Mouse (Mus musculus): ENCODE measurements around the gene Rpl4. TPM values are rescaled to one million over a fixed set of nuclear protein-coding genes. Genes with fewer than 3 reads are reported as not detected.

The Rpl4 gene
- polyA plus RNA-seq, 1 experiment from 2014 or later: 1,355 TPM

GRCm38 (mm10) chr9:64219772-64220420, 46.7 kb downstream of the Rpl4 start:
- no peak overlapping the region for H3K27ac ChIP-seq (replicated peaks; ENCODE audit: low read depth, low read length)
- no peaks in the 10 kb centered on the region for H3K9me3 ChIP-seq (ENCODE audit: control insufficient read depth, low read length)
- H3K4me1 ChIP-seq (ENCODE audit: control insufficient read depth, insufficient read depth, low read length): no peaks in the 10 kb centered on the region
- H3K27me3 ChIP-seq (ENCODE audit: control insufficient read depth, insufficient read depth, low read length): no peaks in the 10 kb centered on the region
- H3K36me3 ChIP-seq (ENCODE audit: control insufficient read depth, insufficient read depth, low read length): peaks cover 3% of the 10 kb centered on the region; the same call in 1 of the 2 replicates
- 68% methylated on average over 10 of the region's 10 CpGs for WGBS
- no peak overlapping the region for H3K4me2 ChIP-seq (ENCODE audit: low read depth, severe bottlenecking)
- no peak overlapping the region for H3K4me3 ChIP-seq (ENCODE audit: low read depth, low read length)
- ATAC-seq (ENCODE audit: insufficient number of reproducible peaks, low FRiP score, low TSS enrichment, low read depth) (no peak), DNase-seq (ENCODE audit: low spot score) (no peak)
- no peak overlapping the region for H3K9ac ChIP-seq (ENCODE audit: low read length)

GRCm38 (mm10) chr9:64220603-64221002, 47.4 kb downstream of the Rpl4 start:
- no peak overlapping the region for H3K27ac ChIP-seq (replicated peaks; ENCODE audit: low read depth, low read length)
- H3K9me3 ChIP-seq (ENCODE audit: control insufficient read depth, low read length): no peaks in the 10 kb centered on the region
- H3K36me3 ChIP-seq (ENCODE audit: control insufficient read depth, insufficient read depth, low read length): peaks cover 3% of the 10 kb centered on the region; the same call in 1 of the 2 replicates
- DNase-seq (ENCODE audit: low spot score) (no peak), ATAC-seq (ENCODE audit: insufficient number of reproducible peaks, low FRiP score, low TSS enrichment, low read depth) (no peak)
- no peak overlapping the region for H3K9ac ChIP-seq (ENCODE audit: low read length)
- H3K4me1 ChIP-seq (ENCODE audit: control insufficient read depth, insufficient read depth, low read length): no peaks in the 10 kb centered on the region
- no peak overlapping the region for H3K4me3 ChIP-seq (ENCODE audit: low read depth, low read length)
- H3K27me3 ChIP-seq (ENCODE audit: control insufficient read depth, insufficient read depth, low read length): no peaks in the 10 kb centered on the region
- 71% methylated on average over 1 of the region's 1 CpGs for WGBS
- H3K4me2 ChIP-seq (ENCODE audit: low read depth, severe bottlenecking): no peak overlapping the region

- Histone ChIP-seq H3K27ac (replicated peaks; ENCODE audit: low read depth, low read length) (no peak overlapping the region), H3K27me3 (ENCODE audit: control insufficient read depth, insufficient read depth, low read length) (no peaks in the 10 kb centered on the region), H3K4me2 (ENCODE audit: low read depth, severe bottlenecking) (no peak overlapping the region), H3K9me3 (ENCODE audit: control insufficient read depth, low read length) (no peaks in the 10 kb centered on the region), H3K4me3 (ENCODE audit: low read depth, low read length) (no peak overlapping the region), H3K36me3 (ENCODE audit: control insufficient read depth, insufficient read depth, low read length) (peaks cover 3% of the 10 kb centered on the region; the same call in 1 of the 2 replicates), H3K4me1 (ENCODE audit: control insufficient read depth, insufficient read depth, low read length) (no peaks in the 10 kb centered on the region), H3K9ac (ENCODE audit: low read length) (no peak overlapping the region)
- WGBS: 92% methylated on average over 4 of the region's 4 CpGs
- no peak for DNase-seq (ENCODE audit: low spot score)
- ATAC-seq (ENCODE audit: insufficient number of reproducible peaks, low FRiP score, low TSS enrichment, low read depth): no peak
Observed at GRCm38 (mm10) chr9:64221480-64221879, 48.3 kb downstream of the Rpl4 start.

GRCm38 (mm10) chr9:64222098-64222497, 48.9 kb downstream of the Rpl4 start:
- no peak overlapping the region for H3K9ac ChIP-seq (ENCODE audit: low read length)
- WGBS: 49% methylated on average over 2 of the region's 2 CpGs
- H3K27me3 ChIP-seq (ENCODE audit: control insufficient read depth, insufficient read depth, low read length): no peaks in the 10 kb centered on the region
- H3K9me3 ChIP-seq (ENCODE audit: control insufficient read depth, low read length): no peaks in the 10 kb centered on the region
- no peak overlapping the region for H3K4me3 ChIP-seq (ENCODE audit: low read depth, low read length)
- ATAC-seq (ENCODE audit: insufficient number of reproducible peaks, low FRiP score, low TSS enrichment, low read depth): no peak
- no peaks in the 10 kb centered on the region for H3K4me1 ChIP-seq (ENCODE audit: control insufficient read depth, insufficient read depth, low read length)
- H3K27ac ChIP-seq (replicated peaks; ENCODE audit: low read depth, low read length): no peak overlapping the region
- DNase-seq (ENCODE audit: low spot score): no peak
- H3K4me2 ChIP-seq (ENCODE audit: low read depth, severe bottlenecking): no peak overlapping the region
- H3K36me3 ChIP-seq (ENCODE audit: control insufficient read depth, insufficient read depth, low read length): peaks cover 3% of the 10 kb centered on the region; the same call in 1 of the 2 replicates

- Histone ChIP-seq H3K9me3 (ENCODE audit: control insufficient read depth, low read length) (no peaks in the 10 kb centered on the region), H3K9ac (ENCODE audit: low read length) (no peak overlapping the region), H3K36me3 (ENCODE audit: control insufficient read depth, insufficient read depth, low read length) (peaks cover 3% of the 10 kb centered on the region; the same call in 1 of the 2 replicates), H3K4me1 (ENCODE audit: control insufficient read depth, insufficient read depth, low read length) (peaks cover 7% of the 10 kb centered on the region; the same call in 1 of the 2 replicates), H3K27me3 (ENCODE audit: control insufficient read depth, insufficient read depth, low read length) (no peaks in the 10 kb centered on the region), H3K27ac (replicated peaks; ENCODE audit: low read depth, low read length) (no peak overlapping the region), H3K4me2 (ENCODE audit: low read depth, severe bottlenecking) (no peak overlapping the region), H3K4me3 (ENCODE audit: low read depth, low read length) (no peak overlapping the region)
- ATAC-seq (ENCODE audit: insufficient number of reproducible peaks, low FRiP score, low TSS enrichment, low read depth) (no peak), DNase-seq (ENCODE audit: low spot score) (no peak)
Observed at GRCm38 (mm10) chr9:64225805-64226204, 52.6 kb downstream of the Rpl4 start.

GRCm38 (mm10) chr9:64227736-64228135, 54.6 kb downstream of the Rpl4 start:
- Histone ChIP-seq H3K27ac (replicated peaks; ENCODE audit: low read depth, low read length) (no peak overlapping the region), H3K4me2 (ENCODE audit: low read depth, severe bottlenecking) (no peak overlapping the region), H3K9me3 (ENCODE audit: control insufficient read depth, low read length) (no peaks in the 10 kb centered on the region), H3K27me3 (ENCODE audit: control insufficient read depth, insufficient read depth, low read length) (no peaks in the 10 kb centered on the region), H3K4me1 (ENCODE audit: control insufficient read depth, insufficient read depth, low read length) (peaks cover 7% of the 10 kb centered on the region; the same call in 1 of the 2 replicates), H3K9ac (ENCODE audit: low read length) (no peak overlapping the region), H3K36me3 (ENCODE audit: control insufficient read depth, insufficient read depth, low read length) (peaks cover 4% of the 10 kb centered on the region; the same call in 1 of the 2 replicates), H3K4me3 (ENCODE audit: low read depth, low read length) (no peak overlapping the region)
- 85% methylated on average over 12 of the region's 12 CpGs for WGBS
- no peak for DNase-seq (ENCODE audit: low spot score)
- ATAC-seq (ENCODE audit: insufficient number of reproducible peaks, low FRiP score, low TSS enrichment, low read depth): no peak

Small RNA genes lying within 50 kb of the gene (microRNA-seq; reads per million reads assigned to microRNA genes)
- not detected for gene Gm24106

Other genes with a start within 250 kb of the Rpl4 start
- gene Smad6, start 151.3 kb upstream of the Rpl4 start, polyA plus RNA-seq (2014; fragmentation: Nextera tagmentation; extraction: Ambion mirVana): 10.1 and 12.3 TPM in 2 replicates
- not detected in 2 replicates for gene Lctl, start 56.2 kb upstream of the Rpl4 start, polyA plus RNA-seq (2014; fragmentation: Nextera tagmentation; extraction: Ambion mirVana)
- gene Zwilch, start 271 bp upstream of the Rpl4 start, polyA plus RNA-seq (2014; fragmentation: Nextera tagmentation; extraction: Ambion mirVana): 36.0 and 41.3 TPM in 2 replicates
- gene Snapc5, start 5.9 kb downstream of the Rpl4 start, polyA plus RNA-seq (2014; fragmentation: Nextera tagmentation; extraction: Ambion mirVana): 27.2 and 28.8 TPM in 2 replicates
- 3.1 and 3.3 TPM in 2 replicates for gene Uchl4, start 61.8 kb downstream of the Rpl4 start, polyA plus RNA-seq (2014; fragmentation: Nextera tagmentation; extraction: Ambion mirVana)
- gene Map2k1, start 80.3 kb downstream of the Rpl4 start, polyA plus RNA-seq (2014; fragmentation: Nextera tagmentation; extraction: Ambion mirVana): 75.1 and 79.8 TPM in 2 replicates
- 280 and 287 TPM in 2 replicates for gene Tipin, start 108.2 kb downstream of the Rpl4 start, polyA plus RNA-seq (2014; fragmentation: Nextera tagmentation; extraction: Ambion mirVana)
- gene Dis3l, start 167.9 kb downstream of the Rpl4 start, polyA plus RNA-seq (2014; fragmentation: Nextera tagmentation; extraction: Ambion mirVana): 23.2 and 23.6 TPM in 2 replicates
- gene Megf11, start 212.3 kb downstream of the Rpl4 start, polyA plus RNA-seq (2014; fragmentation: Nextera tagmentation; extraction: Ambion mirVana): 1.4 and 1.6 TPM in 2 replicates

All from limb, embryonic 11.5 days (tissue).